Mouse (Mus musculus) kidney, embryonic 16.5 days (tissue): ENCODE data around the gene Gfer. TPM values are rescaled to one million over a fixed set of nuclear protein-coding genes. Genes with fewer than 3 reads are reported as not detected.

Experiments used
- ATAC-seq: fragments of 200-750 bp; cut with Nextera tagmentation; 2 replicates; pipeline ENCODE4 v1.8.0; 2017; ENCODE audit warnings: moderate TSS enrichment; ENCODE audit not compliant: low FRiP score, low TSS enrichment
- H3K27ac ChIP-seq: fragments of 300-500 bp; sonication (generic); 2 replicates; pipeline ENCODE4 v1.5.1; 2014; ENCODE audit warnings: low read length
- H3K27me3 ChIP-seq: fragments of 300-500 bp; sonication (generic); 2 replicates; pipeline ENCODE4 v1.6.1; 2014; ENCODE audit warnings: low read length, control low read depth, mixed read lengths; ENCODE audit not compliant: insufficient read depth
- H3K36me3 ChIP-seq: fragments of 300-500 bp; sonication (generic); 2 replicates; pipeline ENCODE4 v1.6.1; 2014; ENCODE audit warnings: low read length, control low read depth, mixed read lengths; ENCODE audit not compliant: insufficient read depth
- H3K4me1 ChIP-seq: fragments of 300-500 bp; sonication (generic); 2 replicates; pipeline ENCODE4 v1.6.1; 2014; ENCODE audit warnings: low read length, control low read depth, mixed read lengths; ENCODE audit not compliant: insufficient read depth
- H3K4me2 ChIP-seq: fragments of 300-500 bp; sonication (generic); replicated peaks from 2 replicates; pipeline ENCODE4 v1.6.1; 2014; ENCODE audit warnings: low read depth, low read length
- H3K4me3 ChIP-seq: fragments of 300-500 bp; sonication (generic); 2 replicates; pipeline ENCODE4 v1.5.1; 2014; ENCODE audit warnings: mild to moderate bottlenecking, low read length
- H3K9ac ChIP-seq: fragments of 300-500 bp; sonication (generic); replicated peaks from 2 replicates; pipeline ENCODE4 v1.6.1; 2014; ENCODE audit warnings: low read length
- H3K9me3 ChIP-seq: fragments of 300-500 bp; sonication (generic); 2 replicates; pipeline ENCODE4 v1.6.1; 2016; ENCODE audit warnings: low read length, control low read depth
- WGBS: fragments of 180-500 bp; shearing (Covaris S2); extraction: QIAGEN DNeasy Blood & Tissue Kit; methylation state at CpG from one replicate; pipeline ENCODE4 v1.1.7; 2014; 5-methylcytosine and 5-hydroxymethylcytosine counted together
- polyA plus RNA-seq: library from polyadenylated mRNA; unstranded; fragments of >200 nt; fragmentation: Nextera tagmentation; extraction: Ambion mirVana; gene quantifications from 2 replicates; pipeline ENCODE4 v1.2.1, GENCODE M21; 2015

The Gfer gene
- polyA plus RNA-seq = 44.4 and 45.3 TPM in 2 replicates

DNA sequence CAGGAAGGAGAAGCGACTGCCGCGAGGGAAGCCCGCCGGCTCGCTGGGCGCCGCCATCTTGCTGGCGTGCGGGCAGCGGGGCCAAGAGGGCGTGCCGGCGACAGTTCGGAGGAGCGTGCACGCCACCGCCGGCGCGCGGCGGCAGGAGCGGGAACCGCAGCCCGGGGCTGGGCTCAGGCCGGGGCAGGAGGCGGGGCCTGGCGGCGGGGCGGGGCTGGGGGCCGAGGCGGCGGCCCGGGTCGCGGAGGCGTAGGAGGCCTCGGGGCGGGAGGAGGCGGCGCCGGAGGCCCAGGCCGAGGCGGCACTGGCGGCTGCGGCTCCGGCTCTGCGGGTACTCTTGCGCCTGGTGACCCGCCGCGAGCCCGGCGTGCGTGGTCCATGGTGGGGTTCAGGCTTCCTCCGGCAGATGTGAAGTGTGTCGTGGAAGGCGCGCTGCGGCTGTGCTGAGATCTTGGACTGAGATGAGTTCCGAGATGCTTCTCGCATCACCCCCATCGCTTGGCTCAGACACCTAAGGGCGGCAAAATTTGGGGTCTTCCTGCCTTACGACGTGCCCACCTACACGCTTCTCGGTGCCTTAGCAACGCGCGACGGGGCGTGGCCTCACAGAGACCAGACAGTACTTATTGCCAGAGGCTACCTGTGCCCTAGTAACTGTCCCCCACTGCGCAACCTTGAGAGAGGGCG, at the start of gene Gfer, which contains the start of gene Noxo1:
Gfer (minus strand) TSS at position 146 of the 687 bp plus-strand sequence.
Noxo1 (plus strand) TSS at position 224 of the 687 bp plus-strand sequence.
- Histone ChIP-seq H3K27me3 (peaks cover under 1% of the 10 kb centered on the region; the same call in 1 of the 2 replicates), H3K9ac (peak within 1 kb of the TSS; percentile 84), H3K36me3 (peaks cover 22% of the 10 kb centered on the region), H3K27ac (peak within 1 kb of the TSS; percentile 81), H3K9me3 (no peaks in the 10 kb centered on the region), H3K4me1 (peaks cover 23% of the 10 kb centered on the region), H3K4me3 (peak within 1 kb of the TSS; percentile 81), H3K4me2 (peak within 1 kb of the TSS; percentile 87)
- ATAC-seq = peak; percentile 90
- under 1% methylated on average over 59 of the region's 76 CpGs for WGBS

DNA sequence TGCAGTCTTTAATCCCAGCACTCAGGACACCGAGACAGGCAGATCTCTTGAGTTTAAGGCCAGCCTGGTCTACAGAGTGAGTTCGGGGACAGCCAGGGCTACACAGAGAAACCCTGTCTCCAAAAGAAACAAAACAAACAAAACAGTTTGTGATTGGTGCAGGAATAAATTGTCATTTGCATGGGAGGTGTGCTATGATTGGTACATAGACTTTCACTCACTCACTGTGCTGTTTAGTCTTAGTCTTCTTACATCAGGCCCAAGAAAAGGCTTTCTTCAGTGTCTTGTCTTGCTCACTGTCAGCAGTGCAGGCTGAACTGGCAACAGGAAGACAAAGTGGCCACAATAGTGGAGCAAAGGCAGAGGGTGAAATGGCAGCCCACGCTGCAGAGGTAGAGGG, 48.4 kb upstream of the Gfer start:
- Histone ChIP-seq H3K4me1 (peaks cover 8% of the 10 kb centered on the region; the same call in 1 of the 2 replicates), H3K27ac (no peak overlapping the region), H3K9me3 (no peaks in the 10 kb centered on the region), H3K9ac (no peak overlapping the region), H3K4me2 (no peak overlapping the region), H3K27me3 (no peaks in the 10 kb centered on the region), H3K36me3 (0 out of 2 replicates have a peak, but pooled peaks cover 3% of the 10 kb centered on the region), H3K4me3 (no peak overlapping the region)
- ATAC-seq = no peak
- WGBS = 77% methylated on average over 3 of the region's 3 CpGs

DNA sequence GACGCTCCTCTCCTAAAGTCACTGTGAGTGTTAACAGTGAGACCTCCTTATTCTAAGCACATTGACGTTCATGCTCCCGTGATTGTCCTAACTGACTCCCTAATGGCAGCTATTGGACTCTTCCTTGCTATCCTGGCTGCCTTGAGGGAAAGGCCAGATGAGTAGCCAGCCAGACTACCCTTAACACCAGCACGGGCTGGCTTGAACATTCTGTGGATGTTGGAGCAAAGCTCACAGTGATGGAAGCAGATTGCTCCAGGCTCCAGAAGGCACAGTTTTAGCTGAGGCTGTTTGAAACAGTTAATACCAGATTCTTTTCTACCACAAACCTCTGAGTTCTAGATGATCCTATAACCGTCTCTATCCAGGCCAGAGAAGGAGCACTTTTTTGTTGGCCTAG, 47.9 kb upstream of the Gfer start:
- Histone ChIP-seq H3K27ac (no peak overlapping the region), H3K4me3 (no peak overlapping the region), H3K4me2 (no peak overlapping the region), H3K36me3 (0 out of 2 replicates have a peak, but pooled peaks cover 3% of the 10 kb centered on the region), H3K27me3 (no peaks in the 10 kb centered on the region), H3K9me3 (no peaks in the 10 kb centered on the region), H3K4me1 (peaks cover 8% of the 10 kb centered on the region; the same call in 1 of the 2 replicates), H3K9ac (no peak overlapping the region)
- 72% methylated on average over 5 of the region's 5 CpGs for WGBS
- ATAC-seq = no peak

DNA sequence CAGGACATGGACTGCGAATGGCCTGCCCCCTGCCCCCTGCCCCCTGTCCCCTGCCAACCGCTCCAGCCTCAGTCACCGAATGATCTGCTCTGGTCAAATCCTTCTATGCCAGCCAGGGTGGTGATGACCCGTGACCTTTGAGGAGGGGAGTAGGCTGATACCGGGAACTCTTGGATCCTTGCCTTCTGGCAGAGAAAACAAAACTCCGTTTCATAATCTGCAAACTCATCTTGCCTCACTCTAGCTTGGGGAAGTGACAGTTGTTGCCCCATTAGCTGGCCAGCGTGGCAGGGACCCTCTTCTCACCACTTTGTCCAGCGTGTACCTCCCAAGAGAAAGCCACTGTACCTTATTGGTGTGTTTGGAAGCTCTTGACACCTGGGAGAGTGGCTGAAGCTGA, 46.4 kb upstream of the Gfer start:
- no peak overlapping the region for H3K4me2 ChIP-seq
- H3K4me1 ChIP-seq = peaks cover 16% of the 10 kb centered on the region; the same call in 1 of the 2 replicates
- H3K27me3 ChIP-seq = no peaks in the 10 kb centered on the region
- H3K36me3 ChIP-seq = 0 out of 2 replicates have a peak, but pooled peaks cover 3% of the 10 kb centered on the region
- H3K4me3 ChIP-seq = no peak overlapping the region
- H3K9ac ChIP-seq = no peak overlapping the region
- 72% methylated on average over 8 of the region's 8 CpGs for WGBS
- no peak overlapping the region for H3K27ac ChIP-seq
- no peak for ATAC-seq
- H3K9me3 ChIP-seq = no peaks in the 10 kb centered on the region

DNA sequence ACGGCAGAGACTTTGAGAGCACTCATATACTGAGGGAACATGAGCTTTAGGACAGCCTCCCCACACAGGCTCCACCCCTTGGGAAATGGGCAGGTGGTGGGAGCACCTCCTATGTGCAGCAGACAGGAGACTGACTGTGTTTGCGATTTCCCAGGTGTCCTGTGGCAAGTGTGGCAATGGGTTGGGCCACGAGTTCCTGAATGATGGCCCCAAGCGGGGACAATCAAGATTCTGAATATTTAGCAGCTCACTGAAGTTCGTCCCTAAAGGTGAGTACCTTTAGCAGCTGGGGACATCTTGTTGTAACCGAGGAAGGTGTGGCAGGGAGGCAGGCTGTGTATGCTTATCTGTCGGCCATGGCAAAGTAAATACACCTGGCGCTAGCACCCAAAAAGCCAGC, 44.0 kb upstream of the Gfer start:
- no peak overlapping the region for H3K9ac ChIP-seq
- 86% methylated on average over 8 of the region's 8 CpGs for WGBS
- ATAC-seq = no peak
- 0 out of 2 replicates have a peak, but pooled peaks cover 3% of the 10 kb centered on the region for H3K36me3 ChIP-seq
- no peak overlapping the region for H3K4me2 ChIP-seq
- H3K4me3 ChIP-seq = no peak overlapping the region
- H3K9me3 ChIP-seq = no peaks in the 10 kb centered on the region
- no peak overlapping the region for H3K27ac ChIP-seq
- peaks cover 20% of the 10 kb centered on the region for H3K4me1 ChIP-seq
- H3K27me3 ChIP-seq = no peaks in the 10 kb centered on the region

DNA sequence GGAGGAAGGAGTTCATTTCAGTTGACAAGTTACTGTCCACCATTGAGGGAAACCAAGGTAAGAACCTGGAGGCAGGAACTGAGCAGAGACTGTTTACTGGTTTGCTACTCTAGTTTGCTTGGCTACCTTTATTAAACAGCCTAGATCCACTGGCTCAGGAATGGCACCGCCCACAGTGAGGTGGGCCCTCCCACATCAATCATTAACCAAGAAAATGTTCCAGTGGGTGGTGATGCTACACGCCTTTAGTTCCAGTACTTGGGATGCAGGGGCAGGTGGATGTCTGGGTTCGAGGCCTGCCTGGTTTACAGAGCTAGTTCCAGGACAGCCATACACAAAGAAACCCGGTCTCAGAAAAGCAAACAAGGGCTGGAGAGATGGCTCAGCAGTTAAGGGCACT, 42.3 kb upstream of the Gfer start:
- 74% methylated on average over 4 of the region's 4 CpGs for WGBS
- ATAC-seq = no peak
- no peak overlapping the region for H3K27ac ChIP-seq
- no peak overlapping the region for H3K4me2 ChIP-seq
- 0 out of 2 replicates have a peak, but pooled peaks cover 3% of the 10 kb centered on the region for H3K36me3 ChIP-seq
- H3K27me3 ChIP-seq = no peaks in the 10 kb centered on the region
- H3K4me3 ChIP-seq = no peak overlapping the region
- no peak overlapping the region for H3K9ac ChIP-seq
- peaks cover 20% of the 10 kb centered on the region for H3K4me1 ChIP-seq
- no peaks in the 10 kb centered on the region for H3K9me3 ChIP-seq

DNA sequence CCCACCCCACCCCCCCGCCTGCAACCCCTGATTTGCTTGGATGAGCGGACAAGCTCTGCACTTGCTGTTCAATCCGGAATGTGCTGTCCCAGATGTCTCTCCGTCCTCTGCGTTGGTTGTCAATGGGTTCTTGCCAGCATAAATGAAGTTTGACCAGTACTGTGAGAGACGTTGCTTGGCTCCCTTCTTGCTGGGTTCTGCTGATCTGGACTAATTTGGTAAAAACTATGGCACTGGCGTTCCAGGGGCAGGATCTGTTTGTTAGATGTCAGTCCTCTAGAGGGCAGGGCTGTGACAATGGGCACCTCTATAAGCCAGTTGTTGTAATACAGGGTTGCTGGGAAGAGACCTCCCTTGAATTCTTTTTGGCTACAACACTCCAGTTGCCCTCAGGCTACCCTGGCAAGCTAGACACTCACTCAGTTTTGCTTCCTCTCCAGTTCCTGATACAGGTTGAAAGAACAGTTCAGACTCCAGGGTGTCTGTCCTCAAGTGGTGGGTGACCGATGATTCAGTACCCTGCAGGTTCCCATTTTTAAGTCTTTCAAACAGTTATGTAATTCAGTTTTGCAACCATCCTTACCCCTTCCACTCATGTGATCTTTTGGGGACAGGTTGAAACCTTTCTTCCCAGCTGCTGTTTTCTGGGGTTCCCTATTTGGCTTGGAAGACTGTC, 41.3 kb upstream of the Gfer start:
- WGBS = 23% methylated on average over 8 of the region's 8 CpGs
- peak overlapping the region; percentile 90 for H3K4me2 ChIP-seq
- no peak for ATAC-seq
- 0 out of 2 replicates have a peak, but pooled peaks cover 3% of the 10 kb centered on the region for H3K36me3 ChIP-seq
- H3K4me3 ChIP-seq = peak overlapping the region; percentile 71
- H3K9me3 ChIP-seq = no peaks in the 10 kb centered on the region
- H3K27ac ChIP-seq = no peak overlapping the region; the same call in 1 of the 2 replicates
- peak overlapping the region; percentile 89 for H3K9ac ChIP-seq
- H3K4me1 ChIP-seq = peaks cover 20% of the 10 kb centered on the region
- H3K27me3 ChIP-seq = no peaks in the 10 kb centered on the region

DNA sequence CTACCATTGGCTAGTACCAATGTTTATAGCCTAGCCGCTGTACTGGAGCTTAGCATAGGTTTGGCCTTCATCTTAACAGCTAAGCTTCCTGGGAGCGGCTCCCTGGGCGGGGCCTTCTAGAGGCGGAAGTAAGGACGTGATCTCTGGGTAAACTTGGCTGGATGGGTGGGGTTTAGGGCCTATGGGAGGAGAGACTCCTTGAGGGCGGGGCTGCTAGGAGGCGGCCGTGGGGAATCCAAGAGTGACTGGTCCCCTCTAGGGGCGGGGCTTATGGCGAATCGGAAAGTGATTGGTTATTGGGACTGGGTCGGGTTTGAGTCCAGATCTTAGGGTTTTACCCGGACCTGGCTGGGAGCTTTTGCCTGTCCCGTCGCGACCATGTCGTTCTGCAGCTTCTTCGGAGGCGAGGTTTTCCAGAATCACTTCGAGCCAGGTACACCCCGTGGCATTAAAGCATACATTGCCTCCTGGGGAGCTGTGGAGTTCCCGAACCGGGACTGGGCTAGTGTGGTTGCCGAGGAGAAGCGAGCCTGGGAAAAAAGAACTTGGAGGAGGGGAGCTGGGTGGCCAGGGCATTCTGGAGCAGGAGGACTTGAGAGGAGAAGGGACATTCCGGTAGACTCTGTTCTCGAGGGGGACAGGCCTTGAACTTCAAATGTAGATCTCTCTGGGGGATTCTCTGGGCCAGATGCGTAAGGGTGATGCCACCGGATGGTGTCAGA, 40.5 kb upstream of the Gfer start, which contains the start of gene Msrb1:
Msrb1 (plus strand) TSS at position 313 of the 722 bp plus-strand sequence.
- under 1% methylated on average over 29 of the region's 29 CpGs for WGBS
- peak within 1 kb of the TSS; percentile 87 for H3K27ac ChIP-seq
- peaks cover 20% of the 10 kb centered on the region for H3K4me1 ChIP-seq
- peak within 1 kb of the TSS; percentile 89 for H3K9ac ChIP-seq
- 0 out of 2 replicates have a peak, but pooled peaks cover 3% of the 10 kb centered on the region for H3K36me3 ChIP-seq
- H3K4me3 ChIP-seq = peak within 1 kb of the TSS; percentile 71
- H3K27me3 ChIP-seq = no peaks in the 10 kb centered on the region
- H3K4me2 ChIP-seq = peak within 1 kb of the TSS; percentile 90
- peak; percentile 96 for ATAC-seq
- H3K9me3 ChIP-seq = no peaks in the 10 kb centered on the region

DNA sequence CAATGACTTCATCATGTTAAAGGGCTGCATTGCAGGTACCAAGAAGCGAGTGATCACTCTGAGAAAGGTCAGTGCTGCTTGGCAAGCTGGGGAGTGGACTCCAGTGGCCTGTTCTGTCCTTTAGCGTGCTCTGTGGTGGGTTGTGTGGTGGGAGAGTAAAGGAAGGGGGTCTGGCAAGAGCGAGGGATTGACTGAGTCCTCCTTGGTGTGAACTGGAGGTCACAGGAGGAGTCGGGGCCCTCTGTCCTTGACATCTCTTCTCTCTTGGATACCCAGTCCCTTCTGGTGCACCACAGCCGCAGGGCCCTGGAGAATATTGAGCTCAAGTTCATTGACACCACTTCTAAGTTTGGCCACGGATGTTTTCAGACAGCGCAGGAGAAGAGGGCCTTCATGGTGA, 39.5 kb upstream of the Gfer start:
- Histone ChIP-seq H3K9ac (no peak overlapping the region), H3K4me1 (peaks cover 20% of the 10 kb centered on the region), H3K4me2 (peak overlapping the region; percentile 90), H3K4me3 (no peak overlapping the region), H3K27ac (no peak overlapping the region), H3K36me3 (0 out of 2 replicates have a peak, but pooled peaks cover 3% of the 10 kb centered on the region), H3K9me3 (no peaks in the 10 kb centered on the region), H3K27me3 (no peaks in the 10 kb centered on the region)
- WGBS = 90% methylated on average over 7 of the region's 7 CpGs
- ATAC-seq = no peak
